Mouse (Mus musculus) kidney, postnatal 0 days (tissue): ENCODE measurements around the gene Scrn1. TPM values are rescaled to one million over a fixed set of nuclear protein-coding genes. Genes with fewer than 3 reads are reported as not detected.

Experiments
- ATAC-seq: fragments of 200-750 bp; cut with Nextera tagmentation; replicated peaks from 2 replicates; pipeline ENCODE4 v1.8.0; 2017; ENCODE audit warnings: low read depth, moderate number of reproducible peaks, moderate TSS enrichment, moderate library complexity; ENCODE audit not compliant: low FRiP score
- DNase-seq: peaks from one replicate; pipeline ENCODE4 v3.0.0-alpha.2; 2016; ENCODE audit warnings: low spot score
- H3K27ac ChIP-seq: fragments of 300-500 bp; sonication (generic); 2 replicates; pipeline ENCODE4 v1.5.1; 2014; ENCODE audit warnings: mild to moderate bottlenecking
- H3K27me3 ChIP-seq: fragments of 300-500 bp; sonication (generic); 2 replicates; pipeline ENCODE4 v1.6.1; 2014; ENCODE audit warnings: low read length, mixed read lengths; ENCODE audit not compliant: insufficient read depth
- H3K36me3 ChIP-seq: fragments of 300-500 bp; sonication (generic); 2 replicates; pipeline ENCODE4 v1.6.1; 2014; ENCODE audit warnings: low read length, mixed read lengths; ENCODE audit not compliant: insufficient read depth
- H3K4me1 ChIP-seq: fragments of 300-500 bp; sonication (generic); replicated peaks from 2 replicates; pipeline ENCODE4 v1.6.1; 2014; ENCODE audit warnings: antibody characterized with exemption, low read length, mixed read lengths; ENCODE audit not compliant: insufficient read depth
- H3K4me2 ChIP-seq: fragments of 300-500 bp; sonication (generic); 2 replicates; pipeline ENCODE4 v1.6.1; 2014; ENCODE audit warnings: mild to moderate bottlenecking, low read length, moderate library complexity, mixed read lengths
- H3K4me3 ChIP-seq: fragments of 300-500 bp; sonication (generic); replicated peaks from 2 replicates; pipeline ENCODE4 v1.5.1; 2014; ENCODE audit warnings: low read depth, low read length
- H3K9ac ChIP-seq: fragments of 300-500 bp; sonication (generic); 2 replicates; pipeline ENCODE4 v1.6.1; 2014; ENCODE audit warnings: low read depth, low read length
- H3K9me3 ChIP-seq: fragments of 300-500 bp; sonication (generic); replicated peaks from 2 replicates; pipeline ENCODE4 v1.6.1; 2016; ENCODE audit warnings: low read length, inconsistent platforms, mixed read lengths
- CTCF ChIP-seq: IDR thresholded peaks from 2 replicates; pipeline ENCODE4 v1.5.1; 2016; ENCODE audit warnings: antibody characterized with exemption, low read depth, mild to moderate bottlenecking, moderate library complexity
- WGBS: fragments of 180-500 bp; shearing (Covaris S2); extraction: QIAGEN DNeasy Blood & Tissue Kit; methylation state at CpG from one replicate; pipeline ENCODE4 v1.1.7; 2014; 5-methylcytosine and 5-hydroxymethylcytosine counted together
- polyA plus RNA-seq: library from polyadenylated mRNA; unstranded; fragments of >200 nt; fragmentation: Nextera tagmentation; extraction: Ambion mirVana; gene quantifications from 2 replicates; pipeline ENCODE4 v1.2.1, GENCODE M21; 2015

Gene Scrn1
- 7.0 and 8.2 TPM in 2 replicates for polyA plus RNA-seq

DNA sequence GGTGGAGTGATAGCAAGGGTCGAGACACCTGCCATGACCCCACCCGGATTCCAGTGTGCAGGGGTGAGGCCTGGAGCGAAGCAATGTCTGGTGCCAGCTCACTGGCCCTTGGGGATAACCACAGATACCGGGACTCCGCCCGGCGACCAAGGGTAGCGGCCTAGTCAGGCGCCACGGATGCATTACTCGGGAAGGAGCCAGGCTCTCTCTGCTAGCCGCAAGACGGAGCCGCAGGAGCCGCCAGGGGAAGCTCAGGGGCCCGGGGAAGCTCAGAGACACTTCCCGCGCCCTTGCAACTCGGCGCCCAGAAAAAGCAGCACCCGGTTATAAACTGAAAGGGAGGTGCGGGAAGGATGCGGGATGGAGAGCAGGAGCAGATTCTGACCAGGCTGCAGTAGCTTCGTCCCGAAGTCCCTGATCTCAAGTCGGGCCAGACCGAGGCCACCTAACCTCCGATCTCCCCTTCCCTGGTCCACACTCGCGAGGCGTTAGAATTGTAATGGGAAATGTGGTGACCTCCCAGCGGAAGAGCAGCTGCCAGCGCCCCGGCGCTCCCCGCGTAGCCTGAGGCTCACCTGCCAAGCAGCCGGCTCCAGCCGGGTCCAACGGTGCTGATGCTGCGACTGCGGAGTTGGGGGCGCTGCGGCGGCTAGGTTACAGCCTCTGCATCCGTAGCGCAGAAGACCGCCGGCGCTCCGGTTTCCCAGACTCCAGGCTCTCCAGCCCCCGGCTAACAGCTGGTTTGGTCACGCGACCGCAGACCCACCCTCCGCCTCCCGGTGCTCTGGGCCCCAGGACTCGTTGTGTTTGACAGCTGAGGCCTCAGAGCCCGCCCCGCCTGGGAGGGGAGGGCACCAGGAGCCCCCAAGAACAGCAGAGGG is at the start of gene Scrn1:
Gene Scrn1, minus strand, starts transcription at position 825 of the 881 bp plus-strand sequence.
- Histone ChIP-seq H3K4me3 (peak within 1 kb of the TSS; percentile 46), H3K27me3 (no peaks in the 10 kb centered on the region), H3K36me3 (no peaks in the 10 kb centered on the region), H3K9me3 (no peaks in the 10 kb centered on the region), H3K4me1 (peaks cover 8% of the 10 kb centered on the region; the same call in 1 of the 2 replicates), H3K4me2 (peak within 1 kb of the TSS; percentile 87), H3K9ac (peak within 1 kb of the TSS; percentile 57), H3K27ac (no peak within 1 kb of the TSS; the same call in 1 of the 2 replicates)
- TF ChIP-seq CTCF: no peak
- ATAC-seq: peak; percentile 69
- DNase-seq: peak; percentile 76
- 2% methylated on average over 60 of the region's 60 CpGs for WGBS

DNA sequence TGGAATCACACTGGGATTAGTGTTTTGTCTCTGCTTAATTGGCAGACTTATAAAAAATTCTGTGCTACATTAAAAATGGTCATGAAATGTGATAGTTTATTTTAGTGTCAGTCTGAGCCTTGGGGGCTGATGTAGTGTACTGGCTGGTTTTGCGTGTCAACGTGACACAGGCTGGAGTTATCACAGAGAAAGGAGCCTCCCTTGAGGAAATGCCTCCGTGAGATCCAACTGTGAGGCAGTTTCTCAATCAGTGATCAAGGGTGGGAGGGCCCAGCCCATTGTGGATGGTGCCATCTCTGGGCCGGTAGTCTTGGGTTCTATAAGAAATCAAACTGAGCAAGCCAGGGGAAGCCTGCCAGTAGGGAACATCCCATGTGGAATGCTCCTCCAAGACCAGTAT is 40.0 kb upstream of the Scrn1 start:
- TF ChIP-seq CTCF: no peak

DNA sequence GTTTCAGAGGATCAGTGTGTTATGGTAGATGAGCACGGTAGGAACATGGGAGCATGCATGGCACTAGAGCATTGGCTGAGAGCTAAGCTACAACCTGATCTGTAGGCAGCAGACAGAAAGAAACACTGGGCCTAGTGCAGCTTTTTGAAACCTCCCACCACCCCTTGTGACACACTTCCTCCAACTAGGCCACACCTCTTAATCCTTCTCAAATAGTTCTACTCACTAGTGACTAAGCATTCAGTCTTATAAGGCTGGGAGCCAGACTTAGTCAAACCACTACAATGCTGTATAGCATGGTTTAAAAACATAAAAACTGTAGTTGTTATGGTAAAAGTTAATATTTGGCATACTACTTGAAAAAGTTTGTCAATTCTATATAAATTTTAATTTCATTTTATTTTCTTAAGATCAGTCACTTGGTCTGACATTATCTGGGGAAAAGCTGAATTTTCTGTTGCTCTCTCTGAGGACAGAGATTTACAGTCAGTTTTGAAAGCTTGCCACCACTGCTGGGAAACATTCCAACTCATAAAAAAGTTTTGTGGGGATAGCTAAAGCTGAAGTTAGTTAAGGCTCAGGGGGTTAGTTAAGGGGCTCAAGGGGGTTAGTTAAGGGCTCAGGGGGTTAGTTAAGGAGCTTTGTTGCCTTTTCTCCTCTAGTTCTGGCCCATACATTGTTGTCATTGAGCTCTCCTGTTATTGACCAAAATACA is 37.9 kb upstream of the Scrn1 start:
- 97% methylated on average over 1 of the region's 1 CpGs for WGBS
- DNase-seq (peak; percentile 55), ATAC-seq (no peak)
- Histone ChIP-seq H3K4me3 (no peak overlapping the region), H3K9ac (no peak overlapping the region), H3K4me2 (no peak overlapping the region), H3K4me1 (peaks cover 8% of the 10 kb centered on the region), H3K27me3 (no peaks in the 10 kb centered on the region), H3K27ac (no peak overlapping the region), H3K36me3 (no peaks in the 10 kb centered on the region), H3K9me3 (no peaks in the 10 kb centered on the region)
- no peak for TF ChIP-seq CTCF

More for the DNA sequence above, 40.0 kb upstream of the Scrn1 start:
- ATAC-seq (no peak), DNase-seq (no peak)
- no peak overlapping the region for H3K9ac ChIP-seq
- no peaks in the 10 kb centered on the region for H3K36me3 ChIP-seq
- peaks cover 2% of the 10 kb centered on the region for H3K4me1 ChIP-seq
- no peaks in the 10 kb centered on the region for H3K27me3 ChIP-seq
- H3K4me3 ChIP-seq: no peak overlapping the region
- WGBS: 40% methylated on average over 4 of the region's 4 CpGs
- H3K9me3 ChIP-seq: no peaks in the 10 kb centered on the region
- H3K27ac ChIP-seq: no peak overlapping the region
- H3K4me2 ChIP-seq: no peak overlapping the region

GRCm38 (mm10) chr6:54602891-54603290 is 36.6 kb upstream of the Scrn1 start:
- no peak overlapping the region for H3K27ac ChIP-seq
- no peaks in the 10 kb centered on the region for H3K27me3 ChIP-seq
- no peaks in the 10 kb centered on the region for H3K9me3 ChIP-seq
- H3K4me2 ChIP-seq: no peak overlapping the region
- DNase-seq (no peak), ATAC-seq (no peak)
- no peaks in the 10 kb centered on the region for H3K36me3 ChIP-seq
- no peak overlapping the region for H3K4me3 ChIP-seq
- H3K9ac ChIP-seq: no peak overlapping the region
- no peak for TF ChIP-seq CTCF
- H3K4me1 ChIP-seq: peaks cover 8% of the 10 kb centered on the region
- WGBS: 80% methylated on average over 2 of the region's 2 CpGs

- Histone ChIP-seq H3K4me3 (no peak overlapping the region), H3K27ac (peak overlapping the region; percentile 28; the same call in 1 of the 2 replicates), H3K36me3 (no peaks in the 10 kb centered on the region), H3K4me1 (peaks cover 20% of the 10 kb centered on the region), H3K4me2 (no peak overlapping the region), H3K9ac (no peak overlapping the region), H3K27me3 (no peaks in the 10 kb centered on the region), H3K9me3 (no peaks in the 10 kb centered on the region)
- 55% methylated on average over 5 of the region's 5 CpGs for WGBS
- no peak for DNase-seq
- 0 out of 2 replicates have a peak, but pooled peaks have one; percentile 25 for ATAC-seq
- no peak for TF ChIP-seq CTCF
Measured at GRCm38 (mm10) chr6:54600681-54601347, 34.5 kb upstream of the Scrn1 start.

GRCm38 (mm10) chr6:54597711-54598110 is 31.4 kb upstream of the Scrn1 start:
- no peak for ATAC-seq
- TF ChIP-seq CTCF: no peak
- 79% methylated on average over 3 of the region's 3 CpGs for WGBS

More at GRCm38 (mm10) chr6:54597711-54598110, 31.4 kb upstream of the Scrn1 start:
- H3K4me3 ChIP-seq: no peak overlapping the region
- no peak overlapping the region for H3K4me2 ChIP-seq
- H3K27ac ChIP-seq: no peak overlapping the region
- no peak for DNase-seq
- H3K27me3 ChIP-seq: no peaks in the 10 kb centered on the region
- H3K9ac ChIP-seq: no peak overlapping the region
- H3K36me3 ChIP-seq: no peaks in the 10 kb centered on the region
- H3K9me3 ChIP-seq: no peaks in the 10 kb centered on the region
- H3K4me1 ChIP-seq: peaks cover 21% of the 10 kb centered on the region
